Comparison of ENCODE assay signal across 26 mouse cellular contexts in genomic region chr14:75195530-75195929, GRCm38 (mm10). TPM values are rescaled to one million over a fixed set of nuclear protein-coding genes. Genes with fewer than 3 reads are reported as not detected.
A peak's percentile ranks its signal among the peaks of the same experiment; 100 is the strongest.
DNase-seq lines count a peak whose midpoint lies in the region; ATAC-seq lines count a peak whose summit lies in the region.
"Had no signal": no experiment of that assay in that cellular context is flagged by ENCODE, and none has a peak within 500 bp of the region (broad histone marks: within the 10 kb centered on the region; RNA-seq: fewer than 3 reads in every experiment).

No protein-coding gene starts in this region.

- peak overlapping the region; percentile 23; the same call in 1 of the 2 replicates for H3K4me2 ChIP-seq in liver, embryonic 15.5 days
- no peak overlapping the region for H3K4me2 ChIP-seq in liver, embryonic 12.5 days
- H3K4me2 ChIP-seq: embryonic facial prominence, embryonic 13.5 days; hindbrain, embryonic 15.5 days; lung, embryonic 15.5 days; midbrain, embryonic 15.5 days had no signal

- no peaks in the 10 kb centered on the region for H3K9me3 ChIP-seq in liver, embryonic 15.5 days (replicated peaks)
- H3K9me3 ChIP-seq in liver, embryonic 12.5 days (replicated peaks): no peaks in the 10 kb centered on the region
- no peaks in the 10 kb centered on the region for H3K9me3 ChIP-seq in forebrain, embryonic 10.5 days
- H3K9me3 ChIP-seq: embryonic facial prominence, embryonic 13.5 days; heart, embryonic 10.5 days; hindbrain, embryonic 15.5 days; limb, embryonic 10.5 days; lung, embryonic 15.5 days; midbrain, embryonic 15.5 days had no signal

- no peak overlapping the region for H3K9ac ChIP-seq in liver, embryonic 15.5 days
- no peak overlapping the region for H3K9ac ChIP-seq in liver, embryonic 12.5 days
- H3K9ac ChIP-seq: embryonic facial prominence, embryonic 13.5 days; hindbrain, embryonic 15.5 days; lung, embryonic 15.5 days; midbrain, embryonic 15.5 days had no signal

- 0 out of 2 replicates have a peak overlapping the region, but pooled peaks have one; percentile 5 for H3K27ac ChIP-seq in liver, embryonic 15.5 days (replicated peaks)
- no peak overlapping the region for H3K27ac ChIP-seq in liver, embryonic 12.5 days
- no peak overlapping the region for H3K27ac ChIP-seq in forebrain, embryonic 10.5 days
- H3K27ac ChIP-seq: embryonic facial prominence, embryonic 13.5 days; heart, embryonic 10.5 days; hindbrain, embryonic 15.5 days; kidney, postnatal 0 days; limb, embryonic 10.5 days; lung, embryonic 15.5 days; midbrain, embryonic 15.5 days had no signal

- no peaks in the 10 kb centered on the region; the same call in 1 of the 2 replicates for H3K27me3 ChIP-seq in liver, embryonic 15.5 days
- H3K27me3 ChIP-seq in liver, embryonic 12.5 days (replicated peaks): no peaks in the 10 kb centered on the region
- no peaks in the 10 kb centered on the region for H3K27me3 ChIP-seq in forebrain, embryonic 10.5 days (ENCODE audit: poor library complexity, severe bottlenecking)
- H3K27me3 ChIP-seq: embryonic facial prominence, embryonic 13.5 days; hindbrain, embryonic 15.5 days; lung, embryonic 15.5 days; midbrain, embryonic 15.5 days; Patski had no signal

- peaks cover 18% of the 10 kb centered on the region for H3K4me1 ChIP-seq in liver, embryonic 15.5 days (replicated peaks)
- peaks cover 17% of the 10 kb centered on the region for H3K4me1 ChIP-seq in liver, embryonic 12.5 days
- no peaks in the 10 kb centered on the region for H3K4me1 ChIP-seq in forebrain, embryonic 10.5 days
- H3K4me1 ChIP-seq: embryonic facial prominence, embryonic 13.5 days; hindbrain, embryonic 15.5 days; limb, embryonic 10.5 days; lung, embryonic 15.5 days; midbrain, embryonic 15.5 days had no signal

- intact Hi-C loops in heart, postnatal 25 days (cut with DNase I): loop anchor here (5.0 kb wide), 1 partner anchor 527 kb away; no protein-coding TSS in a partner anchor
- intact Hi-C loops in left cerebral cortex, postnatal 14 days (cut with DNase I): loop anchor here (5.0 kb wide), 2 partner anchors 133 to 527 kb away; no protein-coding TSS in a partner anchor

- WGBS in liver, embryonic 15.5 days (ENCODE audit: insufficient replicate concordance): 65% methylated on average over 5 of the region's 5 CpGs
- 73% methylated on average over 5 of the region's 5 CpGs for WGBS in liver, embryonic 12.5 days (ENCODE audit: insufficient replicate concordance)
- WGBS in forebrain, embryonic 10.5 days: 92% methylated on average over 5 of the region's 5 CpGs

- H3K36me3 ChIP-seq in liver, embryonic 15.5 days (replicated peaks): no peaks in the 10 kb centered on the region; the same call in 1 of the 2 replicates
- peaks cover 5% of the 10 kb centered on the region; the same call in 1 of the 2 replicates for H3K36me3 ChIP-seq in liver, embryonic 12.5 days
- H3K36me3 ChIP-seq in forebrain, embryonic 10.5 days (replicated peaks): no peaks in the 10 kb centered on the region
- H3K36me3 ChIP-seq: embryonic facial prominence, embryonic 13.5 days; hindbrain, embryonic 15.5 days; limb, embryonic 10.5 days; midbrain, embryonic 15.5 days had no signal

- ATAC-seq in liver, embryonic 15.5 days (ENCODE audit: insufficient read depth): no peak
- ATAC-seq in liver, embryonic 12.5 days: no peak
- ATAC-seq in common myeloid progenitor, adult 5-6 weeks (replicated peaks; ENCODE audit: low read depth, poor library complexity, severe bottlenecking): peak; percentile 65
- ATAC-seq in megakaryocyte, adult 5-6 weeks (ENCODE audit: poor library complexity, severe bottlenecking): peak; percentile 88
- ATAC-seq: activated CD4-positive, CD25-positive, alpha-beta regulatory T cell, adult 4 months; intestine, postnatal 0 days; midbrain, embryonic 15.5 days; Patski had no signal

- H3K4me3 ChIP-seq in liver, embryonic 15.5 days (replicated peaks): no peak overlapping the region
- H3K4me3 ChIP-seq in liver, embryonic 12.5 days: no peak overlapping the region
- no peak overlapping the region for H3K4me3 ChIP-seq in forebrain, embryonic 10.5 days
- H3K4me3 ChIP-seq: embryonic facial prominence, embryonic 13.5 days; heart, embryonic 10.5 days; hindbrain, embryonic 15.5 days; limb, embryonic 10.5 days; lung, embryonic 15.5 days; midbrain, embryonic 15.5 days had no signal

- peak; percentile 74 for DNase-seq in 416B (ENCODE audit: low read depth)
- DNase-seq in forebrain, embryonic 10.5 days (ENCODE audit: extremely low spot score, low spot score): no peak
- no peak for DNase-seq in heart, postnatal 25 days (ENCODE audit: low spot score)
- DNase-seq in left cerebral cortex, postnatal 14 days (ENCODE audit: low spot score in 2 of 2): no peak
- DNase-seq: adrenal gland, postnatal 25 days; B cell, adult 2 months; cerebellum, adult 8-10 months; gastrocnemius, postnatal 10 days; heart, postnatal 10 days; right cerebral cortex, adult 18-20 months had no signal

RNA-seq across cellular contexts. Expression of gene Cpb2, which starts 46.6 kb away (rescaled TPM):
- 134 and 143 TPM in 2 replicates for polyA plus RNA-seq in liver, embryonic 15.5 days (2015; fragmentation: Nextera tagmentation; extraction: Ambion mirVana)
- 50.0 and 50.6 TPM in 2 replicates for polyA plus RNA-seq in liver, embryonic 12.5 days (2016; fragmentation: Nextera tagmentation; extraction: Ambion mirVana)
- total RNA-seq in common myeloid progenitor, adult 5-6 weeks (2017): not detected in 2 replicates
- not detected in 2 replicates for total RNA-seq in megakaryocyte, adult 5-6 weeks (2015)
- not detected in 2 replicates for total RNA-seq in megakaryocyte, adult 5-6 weeks (2017)
- polyA plus RNA-seq in forebrain, embryonic 10.5 days (2016; fragmentation: Nextera tagmentation; extraction: Ambion mirVana): not detected in 2 replicates
- total RNA-seq in heart, postnatal 25 days (2021): not detected
- not detected for total RNA-seq in left cerebral cortex, postnatal 14 days (2021)
- total RNA-seq: adrenal gland, postnatal 25 days; gastrocnemius, postnatal 10 days; heart, postnatal 10 days; layer of hippocampus, adult 18-20 months; left cerebral cortex, adult 18-20 months had no signal
- polyA plus RNA-seq: activated CD4-positive, CD25-positive, alpha-beta regulatory T cell, adult 4 months; embryonic facial prominence, embryonic 13.5 days; hindbrain, embryonic 15.5 days; limb, embryonic 10.5 days; lung, embryonic 15.5 days; midbrain, embryonic 15.5 days; Patski had no signal

Comparison
In these comparisons a context has a peak if more than half of its experiments do, and no peak if none do; other contexts are left out.
1. ATAC-seq: peak in common myeloid progenitor, adult 5-6 weeks (single experiment) and megakaryocyte, adult 5-6 weeks (single experiment); none in liver, embryonic 15.5 days (single experiment) and liver, embryonic 12.5 days (single experiment).